Mouse (Mus musculus) ES-E14 (cell line): ENCODE data around the gene Depp1.

Experiments used
- HCFC1 ChIP-seq: IDR thresholded peaks from 2 replicates; pipeline ENCODE4 v1.6.1; 2012; ENCODE audit warnings: low read length, inconsistent platforms, borderline replicate concordance; ENCODE audit not compliant: insufficient read depth
- MAFK ChIP-seq: IDR thresholded peaks from 2 replicates; pipeline ENCODE4 v1.6.1; 2014; ENCODE audit warnings: mild to moderate bottlenecking, low read depth, low read length, inconsistent platforms; ENCODE audit not compliant: insufficient read depth

- TF ChIP-seq HCFC1 (peak; percentile 27; the same call in 1 of the 2 replicates), MAFK (no peak)
These were observed 21.8 kb upstream of the Depp1 start, which contains the start of gene Zfp422 for GRCm38 (mm10) chr6:116628539-116629171.
